Mouse (Mus musculus) heart, adult 8-10 months (tissue): Measurements from ENCODE around the gene Zfp57. TPM values are rescaled to one million over a fixed set of nuclear protein-coding genes. Genes with fewer than 3 reads are reported as not detected.
A peak's percentile ranks its signal among the peaks of the same experiment; 100 is the strongest.
"Not testable (repeated sequence)": the region's sequence is repeated elsewhere in the genome, so short reads cannot be mapped to it uniquely, and the experiment has no call there.

ENCODE experiments used
- DNase-seq: peaks from one replicate; pipeline ENCODE4 v3.0.0; 2022; ENCODE audit warnings: low spot score
- total RNA-seq, 4 experiments: library from RNA; stranded (reverse); gene quantifications; 2 replicates each; pipeline ENCODE4 v1.2.4; 2022

Gene Zfp57
- total RNA-seq: 1 to 10 TPM in 3 of 4 experiments, under 1 TPM in 1; 0.87 to 2.4 (median 1.4) TPM

DNA sequence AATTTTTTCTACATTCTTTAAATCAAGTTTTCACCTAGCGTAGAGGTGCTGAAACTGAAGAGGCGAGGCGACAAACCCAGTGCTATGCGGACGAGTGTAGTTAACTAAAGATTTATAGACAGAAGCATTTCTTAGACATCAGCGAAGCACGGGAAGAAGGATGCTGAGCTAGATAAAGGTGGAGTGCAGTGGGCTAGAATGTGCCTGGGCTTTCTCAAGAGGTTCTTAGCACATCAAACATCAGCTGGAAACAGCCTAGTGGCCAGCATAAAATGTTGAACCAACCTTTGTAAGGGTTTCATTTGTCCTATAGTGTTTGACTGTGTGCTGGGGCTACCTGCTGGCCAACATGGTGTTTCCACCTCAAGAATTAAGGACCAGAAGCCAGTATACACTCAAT, at the start of gene Zfp57:
Gene Zfp57 (plus strand): TSS at position 301 of the 400 bp plus-strand sequence.
- no peak for DNase-seq

DNA sequence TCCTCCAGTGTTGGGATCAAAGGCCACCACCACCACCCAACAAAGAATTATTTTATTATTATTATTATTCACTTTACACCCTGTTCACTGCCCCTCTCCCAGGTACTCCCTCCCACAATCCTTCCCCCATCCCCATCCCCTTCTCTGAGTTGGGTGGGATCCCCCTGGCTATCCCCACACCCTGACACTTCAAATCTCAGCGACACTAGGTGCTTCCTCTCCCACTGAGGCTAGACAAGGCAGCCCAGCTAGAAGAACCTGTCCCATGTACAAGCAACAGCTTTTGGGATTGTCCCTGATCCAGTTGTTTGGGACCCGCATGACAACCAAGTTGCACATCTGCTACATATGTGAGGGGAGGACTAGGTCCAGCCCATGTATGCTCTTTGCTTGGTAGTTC, 48.3 kb upstream of the Zfp57 start:
- no peak for DNase-seq

DNA sequence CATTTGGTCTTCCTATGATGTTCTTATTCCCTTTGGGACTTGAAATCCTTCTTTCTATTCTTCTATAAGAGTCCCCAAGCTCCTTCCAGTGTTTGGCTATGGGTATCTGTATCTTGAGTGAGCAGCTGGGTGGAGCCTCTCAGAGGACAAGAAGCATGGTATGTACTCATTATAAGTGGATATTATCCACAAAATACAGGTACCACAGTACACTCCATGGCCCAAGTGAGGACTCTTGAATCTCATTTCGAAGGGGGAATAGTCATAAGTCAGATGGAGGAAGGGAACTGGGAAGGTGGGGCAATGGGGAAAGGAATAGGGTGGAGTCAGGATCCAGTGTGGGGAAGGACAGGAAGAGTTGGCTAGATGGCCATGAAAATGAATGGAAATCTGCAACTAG, 47.9 kb upstream of the Zfp57 start:
- DNase-seq: no peak

DNA sequence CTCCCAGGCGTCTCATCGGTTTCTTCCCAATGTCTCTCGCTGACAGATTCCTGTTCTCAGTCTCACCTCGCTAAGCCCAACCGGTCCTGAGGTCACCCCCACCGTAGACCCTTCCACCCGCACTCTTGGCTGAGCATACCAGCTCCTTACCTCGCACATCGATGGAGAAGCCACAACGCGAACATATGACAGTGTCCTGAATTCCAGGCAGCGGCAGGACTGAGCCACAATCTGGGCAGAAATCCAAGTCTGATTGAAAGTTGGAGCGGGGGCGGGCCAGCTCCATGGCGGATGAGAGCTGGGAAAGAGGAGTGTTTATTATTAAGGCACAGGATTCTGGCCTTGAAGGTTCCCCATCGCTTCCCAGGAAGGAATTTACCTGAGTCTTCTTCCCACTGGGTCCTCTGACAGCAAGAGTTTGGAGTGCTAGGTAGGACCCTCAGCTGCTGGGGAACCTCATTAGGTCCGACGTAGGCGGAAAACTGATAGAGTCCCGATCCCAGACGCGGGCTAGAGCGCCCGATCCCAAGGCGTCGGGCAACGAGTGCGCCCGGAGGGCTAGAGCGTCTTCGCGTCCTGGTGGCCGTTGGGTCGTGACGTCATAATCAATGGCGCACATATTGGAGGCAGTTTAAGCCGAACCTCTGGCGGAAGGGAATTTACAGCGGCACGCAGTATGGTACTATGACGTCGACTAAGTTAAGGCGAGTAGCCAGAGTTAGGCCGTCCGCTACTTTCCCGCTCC, 42.8 kb upstream of the Zfp57 start, which contains the start of the genes Znrd1 and Znrd1as:
Gene Znrd1 (minus strand): TSS at position 561 of the 745 bp plus-strand sequence.
Gene Znrd1as (plus strand): TSS at position 594 of the 745 bp plus-strand sequence.
- peak; percentile 96 for DNase-seq

DNA sequence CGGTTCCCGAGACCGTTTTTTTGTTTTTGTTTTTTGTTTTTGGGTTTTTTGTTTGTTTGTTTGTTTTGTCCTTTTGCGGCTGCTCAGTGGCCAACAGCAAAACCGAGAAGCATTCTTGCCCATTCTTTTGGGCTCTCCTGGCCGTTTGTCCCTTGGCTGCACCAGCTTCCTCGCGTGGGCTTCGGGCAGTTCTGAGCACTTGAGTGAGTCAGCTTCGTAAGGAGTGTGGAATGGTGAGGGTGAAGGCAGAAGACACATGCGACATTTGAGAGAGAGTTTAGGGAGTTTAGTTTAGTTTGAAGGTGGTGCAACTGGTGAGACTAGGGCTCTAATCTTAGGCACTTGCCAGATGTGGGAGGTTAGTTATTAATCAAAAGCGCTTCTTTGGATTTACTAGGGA, 42.1 kb upstream of the Zfp57 start:
- DNase-seq: no peak

DNA sequence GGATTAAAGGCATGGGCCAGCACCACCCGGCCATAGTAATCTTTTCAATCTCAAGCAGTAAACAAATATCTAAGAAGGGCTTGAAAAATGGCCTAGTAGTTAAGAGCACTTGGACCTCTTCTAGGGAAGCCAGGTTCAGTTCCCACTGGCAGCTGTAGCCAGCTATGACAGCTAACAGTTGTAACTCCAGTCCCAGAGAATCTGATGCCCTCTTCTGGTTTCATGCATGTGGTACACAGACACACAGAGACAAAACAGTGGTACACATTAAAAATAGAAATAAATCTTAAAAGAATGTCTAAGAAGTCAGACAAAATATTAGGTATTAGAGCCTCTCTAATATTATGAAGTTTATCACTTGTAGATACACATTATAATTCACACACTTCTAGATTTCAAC, 39.8 kb upstream of the Zfp57 start:
- no peak for DNase-seq

DNA sequence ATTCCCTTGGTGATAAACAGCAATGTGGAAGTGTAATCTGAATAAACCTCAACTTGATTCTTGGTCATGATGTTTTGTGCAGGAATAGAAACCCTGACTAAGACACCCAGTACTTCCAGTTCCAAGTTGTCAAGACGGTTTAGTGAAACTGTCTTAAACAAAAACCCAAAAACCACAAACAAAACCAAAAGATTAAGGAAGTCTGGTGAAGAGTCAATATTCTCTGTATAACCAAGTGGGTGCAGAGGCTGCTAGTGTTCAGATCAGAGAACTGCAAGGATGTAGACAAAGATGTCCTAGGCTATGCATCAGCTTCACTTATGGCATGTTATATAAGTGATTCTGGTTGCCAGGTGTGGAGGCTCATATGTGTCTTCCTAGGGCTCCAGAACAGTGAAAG, 34.1 kb upstream of the Zfp57 start:
- no peak for DNase-seq

DNA sequence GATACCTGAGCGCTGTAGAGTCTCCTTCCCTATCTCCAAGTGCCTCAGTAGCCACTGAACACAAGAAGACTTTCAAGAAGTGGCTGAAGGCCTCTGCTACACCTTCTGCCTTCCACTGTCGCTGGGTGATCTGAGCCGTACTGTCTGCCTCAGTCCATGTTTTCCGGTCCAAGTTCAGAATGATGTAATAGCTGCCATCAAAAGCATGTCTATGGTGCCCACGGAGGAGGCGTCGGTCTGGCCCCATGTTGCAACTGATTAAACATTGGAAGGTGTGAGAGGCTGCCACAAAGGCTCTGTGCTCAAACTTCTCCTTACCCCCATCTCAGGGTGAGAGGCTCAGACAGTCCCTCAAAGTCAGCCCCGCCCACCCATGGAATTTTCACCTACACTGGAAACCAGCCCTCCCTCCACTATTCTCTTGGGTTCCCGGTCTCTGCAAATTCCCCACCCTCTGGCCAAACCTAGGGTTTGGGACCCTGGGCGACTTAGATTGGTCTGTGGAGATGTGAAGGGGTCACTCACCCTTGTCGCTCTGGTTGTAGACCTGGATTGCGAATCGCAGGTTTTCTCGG, 30.6 kb upstream of the Zfp57 start:
- DNase-seq: no peak

DNA sequence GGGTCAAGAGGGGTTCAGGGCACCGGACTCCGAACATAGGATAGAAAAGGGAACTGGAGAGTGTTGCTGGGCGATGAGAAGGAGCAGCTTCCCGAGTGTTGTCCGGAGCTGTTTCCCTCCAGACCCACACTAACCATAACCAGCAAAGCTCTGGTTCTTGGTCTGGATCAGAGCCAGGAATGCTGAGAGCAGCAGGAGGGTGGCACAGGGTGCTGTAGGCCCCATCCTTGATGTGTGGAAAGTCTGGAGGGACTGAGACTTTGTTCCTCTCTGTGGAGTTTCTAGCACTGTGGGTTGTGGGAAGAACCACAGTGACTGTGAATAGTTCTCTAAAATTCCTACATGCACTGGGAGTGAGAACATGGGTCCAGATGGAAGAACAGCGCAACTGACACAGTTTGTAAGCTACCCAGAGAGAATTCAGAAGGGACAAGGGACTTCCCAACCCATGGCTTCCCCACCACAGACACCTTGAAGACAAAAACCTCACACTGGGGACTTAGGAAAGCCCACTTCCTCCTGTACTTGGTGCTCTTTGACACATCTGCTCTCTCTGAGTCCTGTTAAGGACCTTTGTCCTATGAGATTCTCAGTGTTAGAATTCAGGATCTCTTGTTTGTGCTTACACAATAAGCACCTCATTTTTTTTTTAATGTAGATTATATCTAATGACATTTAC, 29.7 kb upstream of the Zfp57 start:
- DNase-seq: no peak

DNA sequence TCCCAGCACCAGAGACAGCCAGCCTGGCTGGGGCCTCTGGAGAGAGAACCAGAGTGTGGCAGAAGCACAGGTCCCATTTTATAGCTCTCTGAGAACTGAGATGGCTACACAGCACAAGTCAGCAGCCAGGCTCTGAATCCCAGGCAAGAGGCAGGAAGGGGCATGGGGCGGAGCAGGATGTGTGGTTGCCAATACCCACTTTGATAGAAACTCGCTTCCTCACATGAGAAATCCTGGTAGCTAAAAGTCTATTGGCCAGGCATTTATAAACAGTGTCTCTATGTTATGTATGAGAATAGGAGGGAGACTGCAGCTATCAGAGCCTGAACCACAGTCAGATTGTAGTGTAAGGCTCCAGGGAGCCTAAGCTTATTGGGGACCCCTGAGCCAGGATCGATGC, 28.2 kb upstream of the Zfp57 start:
- no peak for DNase-seq

DNA sequence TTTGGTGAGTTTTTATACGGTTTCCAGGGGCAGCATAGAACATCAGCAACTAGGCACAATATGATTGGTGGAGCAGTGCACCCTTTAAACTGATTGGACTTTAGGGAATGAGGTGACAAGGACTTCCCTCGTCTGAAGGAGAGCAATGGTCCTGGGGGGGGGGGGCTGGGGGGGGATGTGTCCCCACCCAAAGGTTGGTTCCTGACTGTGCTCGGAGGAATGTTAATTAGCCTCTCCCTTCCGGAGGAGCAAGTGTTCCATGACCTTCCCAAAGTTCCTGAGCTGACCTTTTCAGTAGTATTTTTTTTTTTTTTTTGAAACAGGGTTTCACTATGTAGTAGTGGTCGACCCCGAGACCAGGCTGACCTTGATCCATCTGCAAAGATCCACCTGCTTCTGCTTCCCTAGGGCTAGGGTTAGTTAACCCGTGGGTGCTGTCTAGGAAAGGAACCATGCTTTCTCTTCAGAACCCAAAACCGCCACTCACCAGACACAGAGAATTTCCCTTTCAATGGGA, 27.6 kb upstream of the Zfp57 start:
- no peak for DNase-seq

DNA sequence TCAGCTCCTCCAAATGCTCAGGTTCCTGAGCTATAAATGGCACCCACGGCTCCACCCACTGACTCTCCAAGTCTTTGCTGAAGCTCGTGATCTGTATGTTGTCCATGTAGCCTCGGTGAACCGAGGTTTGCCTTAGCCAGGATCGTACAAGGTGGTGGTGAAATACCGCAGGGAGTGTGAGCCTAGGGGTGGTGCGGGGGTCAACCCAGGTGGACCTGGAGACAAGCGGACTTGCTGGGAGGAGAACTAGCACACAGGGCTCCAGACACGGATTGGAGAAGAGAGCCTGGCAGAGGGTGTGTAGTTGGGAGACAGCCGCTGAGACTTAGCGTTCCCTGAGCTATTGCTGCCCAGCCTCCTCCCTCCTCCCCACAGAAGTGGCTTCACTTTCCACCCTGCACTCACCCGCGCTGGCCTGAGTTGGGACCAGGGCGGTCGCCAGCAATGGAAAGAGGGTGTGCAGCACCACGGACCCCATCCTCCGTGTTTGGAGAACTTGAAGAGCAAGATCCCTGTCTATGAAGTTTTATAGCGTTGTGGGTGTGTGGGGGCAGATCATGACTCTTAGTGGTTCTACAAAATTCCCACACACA, 19.6 kb upstream of the Zfp57 start, which contains the start of gene 2410137M14Rik:
Gene 2410137M14Rik (minus strand): TSS at position 17 of the 593 bp plus-strand sequence.
- DNase-seq: peak; percentile 14

DNA sequence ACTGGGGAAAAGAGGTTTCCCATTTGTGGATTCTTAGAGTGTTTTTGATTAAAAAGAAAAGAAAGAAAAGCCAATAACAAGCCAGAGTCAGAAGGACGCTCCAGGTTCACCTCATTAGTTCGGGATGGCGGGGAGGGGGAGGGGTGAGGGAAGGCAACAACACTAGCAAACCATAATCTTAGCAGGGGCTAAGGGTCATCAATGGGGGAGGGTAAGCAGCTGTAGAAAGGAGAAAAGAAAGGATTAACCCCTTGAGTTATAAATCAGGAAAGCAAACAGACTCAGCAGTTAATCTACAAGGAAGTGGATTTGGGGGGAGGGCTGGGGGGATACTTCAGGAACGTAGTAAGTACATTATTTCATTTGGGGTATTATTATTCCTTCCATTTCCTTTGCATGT, 19.1 kb upstream of the Zfp57 start:
- no peak for DNase-seq

DNA sequence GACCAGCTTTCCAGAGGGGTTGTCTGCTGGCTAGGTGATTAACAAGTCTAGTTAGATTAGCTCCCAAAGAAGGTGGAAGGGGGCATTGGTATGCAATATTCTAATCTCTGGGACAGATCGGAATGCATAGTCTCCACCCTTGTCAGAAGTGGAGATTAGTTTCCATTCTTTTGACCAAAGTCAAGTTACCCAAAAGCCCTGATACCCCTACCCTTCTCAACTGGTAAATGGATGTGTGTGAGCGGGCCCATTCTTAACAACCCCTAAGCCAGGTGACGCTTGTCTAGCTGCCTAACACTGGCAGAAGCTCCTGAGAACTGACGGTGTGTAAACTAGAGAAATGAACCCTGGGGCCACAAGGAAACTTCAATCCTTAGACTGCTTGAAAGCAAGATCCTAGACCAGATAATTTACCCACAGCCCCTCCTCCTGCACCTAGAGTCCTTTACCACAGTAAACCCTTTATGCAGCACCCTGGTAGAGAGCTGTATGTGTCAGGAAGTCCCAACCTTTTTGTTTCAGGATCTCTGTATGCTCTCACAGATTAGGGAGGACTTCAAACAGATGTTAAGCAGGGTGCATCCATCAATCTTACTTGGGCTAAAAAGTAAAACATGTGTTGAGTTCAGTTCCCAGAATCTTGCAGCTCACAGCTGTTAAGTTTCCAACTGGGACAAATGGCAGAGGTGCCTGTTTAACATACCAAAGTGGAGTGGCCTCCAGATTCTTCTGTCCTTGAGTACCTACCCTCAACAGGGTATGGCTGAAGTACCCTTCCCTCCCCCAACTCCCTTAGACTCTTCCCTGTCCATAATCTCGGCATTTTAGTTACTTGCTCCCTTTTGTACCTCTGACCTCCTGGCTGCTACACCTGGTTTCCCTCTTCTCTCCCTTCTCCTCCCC, 18.5 kb upstream of the Zfp57 start:
- DNase-seq: no peak

DNA sequence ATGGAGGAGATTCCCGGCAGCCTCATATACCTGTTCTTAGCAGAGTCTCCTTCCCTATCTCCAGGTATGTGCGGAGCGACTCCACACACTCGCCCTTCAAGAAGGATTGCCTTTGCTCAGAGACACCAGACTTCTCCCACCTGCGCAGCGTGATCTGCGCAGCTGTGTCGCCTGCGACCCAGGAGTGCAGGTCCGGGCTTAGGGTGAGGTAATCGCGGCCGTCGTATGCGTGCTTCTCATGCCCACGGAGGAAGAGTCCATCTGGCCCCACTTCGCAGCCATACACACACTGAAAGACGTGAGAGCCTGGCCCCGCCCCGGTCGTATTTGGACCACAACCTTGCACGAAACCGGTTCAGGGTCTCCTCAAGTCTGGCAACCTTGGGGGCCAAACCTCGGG, 12.5 kb upstream of the Zfp57 start:
- DNase-seq: no peak

DNA sequence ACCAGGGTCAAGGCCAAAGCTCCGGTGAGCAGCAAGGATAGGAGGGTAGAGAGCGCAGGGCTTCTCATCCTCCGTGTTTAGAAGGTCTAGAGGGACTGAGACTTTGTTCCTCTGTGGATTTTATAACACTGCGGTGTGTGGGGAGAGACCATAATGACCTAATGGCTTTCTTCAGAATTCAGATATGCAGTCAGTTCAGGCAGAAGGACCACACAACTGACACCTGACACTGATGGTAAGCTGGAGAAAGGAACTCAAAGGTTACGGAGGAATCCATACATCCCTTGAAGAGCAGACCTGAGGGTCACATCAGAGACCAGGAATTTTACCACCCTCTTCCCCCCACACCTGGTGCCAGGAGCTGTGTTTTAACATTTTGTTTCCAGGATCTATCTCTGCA, 11.5 kb upstream of the Zfp57 start, which contains the start of gene H2-M5:
Gene H2-M5 (minus strand): TSS at position 101 of the 400 bp plus-strand sequence.
- no peak for DNase-seq

DNA sequence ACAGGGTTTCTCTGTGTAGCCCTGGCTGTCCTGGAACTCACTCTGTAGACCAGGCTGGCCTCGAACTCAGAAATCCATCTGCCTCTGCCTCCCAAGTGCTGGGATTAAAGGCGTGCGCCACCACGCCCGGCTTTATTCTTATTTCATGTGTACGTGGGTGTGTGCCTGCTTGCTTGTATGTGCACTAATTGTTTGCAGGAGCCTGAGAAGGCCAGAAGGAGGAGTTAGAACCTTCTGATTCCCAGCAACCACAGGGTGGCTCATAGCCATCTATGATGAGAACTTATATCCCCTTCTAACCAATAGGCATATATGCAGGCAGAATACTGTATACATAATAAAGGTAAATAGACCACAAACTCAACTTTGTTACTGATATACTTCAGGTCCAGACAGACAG, 10.3 kb upstream of the Zfp57 start:
- not testable (repeated sequence) for DNase-seq

DNA sequence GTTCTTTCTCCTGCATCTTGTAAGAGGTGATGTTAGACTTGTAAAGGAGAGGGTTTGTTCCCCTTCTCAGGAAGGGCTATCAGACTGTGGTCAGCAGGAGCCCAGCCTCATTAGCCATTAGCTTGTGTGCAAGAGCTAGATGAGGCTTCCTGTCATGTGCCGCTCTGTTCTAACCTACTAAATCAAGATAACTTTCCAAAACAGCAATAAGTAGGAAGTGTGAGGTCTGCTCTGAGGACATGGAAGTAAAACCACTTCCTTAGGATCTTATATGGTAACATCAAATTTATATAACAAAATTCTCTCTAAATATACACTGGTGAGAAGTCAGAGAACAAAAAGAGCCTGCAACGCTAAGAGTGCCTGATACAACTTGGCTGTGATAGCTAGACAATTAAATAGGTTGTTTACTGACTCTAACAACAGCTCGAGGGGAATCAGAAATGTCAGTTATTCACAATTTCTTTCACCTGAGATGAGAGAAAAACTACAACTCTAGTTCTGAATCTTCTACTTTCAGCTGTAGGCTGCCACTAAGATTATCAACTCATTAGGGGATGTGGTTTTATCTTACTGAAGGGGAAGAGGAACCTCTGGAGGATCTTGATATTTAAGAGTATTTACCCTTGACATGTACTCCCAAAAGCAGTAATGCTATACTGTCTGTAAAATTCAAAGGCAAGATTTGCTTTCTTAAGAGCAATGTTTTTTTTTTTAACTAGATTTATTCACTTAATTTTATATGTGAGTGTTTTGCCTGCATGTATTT, 8.4 kb upstream of the Zfp57 start:
- no peak for DNase-seq

DNA sequence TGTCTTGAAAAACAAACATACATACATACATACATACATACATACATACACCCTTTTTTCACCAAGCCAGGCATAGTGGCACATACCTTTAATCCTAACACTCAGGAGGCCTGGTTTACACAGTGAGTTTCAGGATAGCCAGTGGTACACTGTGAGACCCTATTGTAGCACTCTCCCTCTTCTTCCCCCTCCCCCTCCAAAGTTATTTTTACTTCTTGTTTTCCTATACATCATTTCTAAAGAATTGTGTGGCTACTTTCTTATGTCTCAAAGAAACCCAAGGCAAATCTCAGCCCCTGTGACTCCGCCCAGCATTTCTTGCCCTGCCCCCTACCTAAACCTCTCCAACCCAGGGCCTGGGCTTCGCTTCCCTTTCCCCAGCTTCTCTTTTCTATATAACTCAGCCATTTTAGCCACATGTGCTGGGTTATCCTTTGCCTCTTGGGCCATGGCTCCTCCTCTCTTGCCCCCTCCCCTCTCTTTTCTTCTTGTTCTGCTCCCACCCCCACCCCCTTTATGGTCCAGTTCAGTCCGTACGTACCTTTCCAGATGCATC, 7.1 kb upstream of the Zfp57 start:
- DNase-seq: no peak

DNA sequence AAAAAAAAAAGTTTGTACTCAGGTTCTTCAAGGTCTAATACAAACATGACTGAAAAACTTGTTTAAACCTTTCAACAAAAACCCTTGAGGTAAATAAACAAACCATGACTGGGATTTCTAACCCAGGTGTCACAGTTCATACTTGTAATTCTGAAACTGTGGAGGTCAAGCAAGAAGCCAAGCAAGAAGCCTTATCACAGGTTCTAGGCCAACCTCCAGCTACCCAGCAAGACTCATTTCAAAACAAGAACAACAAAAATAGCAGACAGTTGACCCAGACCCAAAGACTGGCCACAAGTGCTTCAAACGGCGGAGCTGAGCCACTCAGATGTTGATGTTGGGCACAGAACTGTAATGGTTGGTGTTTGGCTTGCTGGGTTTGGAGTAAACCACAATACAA, 6.4 kb upstream of the Zfp57 start:
- no peak for DNase-seq
